Mouse (Mus musculus): ENCODE results near the gene Chst4. TPM values are rescaled to one million over a fixed set of nuclear protein-coding genes. Genes with fewer than 3 reads are reported as not detected.
"Not testable (repeated sequence)": the region's sequence is repeated elsewhere in the genome, so short reads cannot be mapped to it uniquely, and the experiment has no call there.

The Chst4 gene
- total and polyA plus RNA-seq, 3 experiments = not detected

DNA sequence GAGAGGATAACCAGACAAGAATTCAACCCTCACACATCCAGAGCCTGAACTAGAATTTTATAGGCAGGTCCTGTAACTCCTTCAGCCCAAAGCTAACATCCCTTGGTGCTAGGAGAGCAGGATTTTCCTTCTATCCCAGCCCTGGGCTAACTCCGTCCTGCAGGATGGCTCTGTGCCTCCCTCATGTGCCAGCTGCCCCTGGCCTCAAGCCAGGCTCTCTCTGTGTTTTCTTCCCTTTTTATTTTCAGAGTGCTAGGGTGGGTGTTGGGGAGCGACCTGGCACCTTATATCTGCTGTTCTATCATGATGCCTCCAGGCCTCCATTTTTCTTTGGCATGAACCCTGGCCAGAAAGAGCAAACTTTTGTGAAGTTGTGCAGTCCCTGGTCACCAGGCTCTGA, 3.4 kb downstream of the Chst4 start:
- TF ChIP-seq UBTF (IDR thresholded peaks at IDR 0.05; ENCODE audit: low read depth, low read length) (no peak), ZNF384 (IDR thresholded peaks at IDR 0.05; ENCODE audit: low read depth, low read length) (no peak), EP300 (IDR thresholded peaks at IDR 0.05; ENCODE audit: low read length) (no peak), USF2 (conservative IDR thresholded peaks at IDR 0.05; ENCODE audit: low read depth, low read length) (no peak), POLR2AphosphoS2 (IDR thresholded peaks at IDR 0.05; ENCODE audit: low read depth, low read length) (no peak), MAFK (IDR thresholded peaks at IDR 0.05; ENCODE audit: insufficient replicate concordance, low read length) (no peak), RAD21 (IDR thresholded peaks at IDR 0.05; ENCODE audit: low read depth, low read length) (no peak), TBP (conservative IDR thresholded peaks at IDR 0.05; ENCODE audit: low read depth, low read length) (no peak), IRF4 (IDR thresholded peaks at IDR 0.05; ENCODE audit: low read depth, low read length) (no peak), KAT2A (IDR thresholded peaks at IDR 0.05; ENCODE audit: insufficient replicate concordance, low read length) (no peak), GABPA (IDR thresholded peaks at IDR 0.05; ENCODE audit: insufficient replicate concordance, low read depth, low read length) (no peak), ETS1 (conservative IDR thresholded peaks at IDR 0.05; ENCODE audit: low read depth, low read length) (no peak), PAX5 (IDR thresholded peaks at IDR 0.05; ENCODE audit: low read length) (no peak)
- H3K4me3 ChIP-seq (replicated peaks in 1 of 3; ENCODE audit: low read depth in 2 of 3, low read length in 2 of 3, poor library complexity in 1 of 3) = no peak overlapping the region
- dilution Hi-C loops (cut with MboI; ENCODE audit: extremely low pct_ligation_motif_present, extremely low pct_unique_long_range_greater_than_20kb, low sequenced_read_pairs) = no loop called here
- H3K36me3 ChIP-seq (replicated peaks in 1 of 2; ENCODE audit: control insufficient read depth in 1 of 2, insufficient read depth in 1 of 2, low read length in 1 of 2) = no peaks in the 10 kb centered on the region
- H3K4me2 ChIP-seq (ENCODE audit: insufficient read depth, low read depth, poor library complexity, severe bottlenecking) = no peak overlapping the region
- H3K4me1 ChIP-seq (ENCODE audit: control insufficient read depth in 1 of 2, insufficient read depth in 2 of 2) = peaks cover 3 to 8% of the 10 kb centered on the region in 2 experiments; a peak in 1 of 4 replicates
- H3K27me3 ChIP-seq (replicated peaks) = peaks cover 1% of the 10 kb centered on the region
- H3K27ac ChIP-seq (ENCODE audit: insufficient read depth, low read depth) = no peak overlapping the region
- H3K9me3 ChIP-seq (replicated peaks; ENCODE audit: low read length) = no peaks in the 10 kb centered on the region
- in situ Hi-C loops (cut with MboI; ENCODE audit: low pct_ligation_motif_present, low pct_unique_long_range_greater_than_20kb, low sequenced_read_pairs) = no loop called here
- H3K9ac ChIP-seq (ENCODE audit: insufficient read depth, low read depth) = no peak overlapping the region
- no peaks in the 10 kb centered on the region for H3K79me2 ChIP-seq (replicated peaks; ENCODE audit: control insufficient read depth, extremely low read depth, insufficient read depth, poor library complexity, severe bottlenecking)
- no peak for DNase-seq (ENCODE audit: extremely low read depth)

DNA sequence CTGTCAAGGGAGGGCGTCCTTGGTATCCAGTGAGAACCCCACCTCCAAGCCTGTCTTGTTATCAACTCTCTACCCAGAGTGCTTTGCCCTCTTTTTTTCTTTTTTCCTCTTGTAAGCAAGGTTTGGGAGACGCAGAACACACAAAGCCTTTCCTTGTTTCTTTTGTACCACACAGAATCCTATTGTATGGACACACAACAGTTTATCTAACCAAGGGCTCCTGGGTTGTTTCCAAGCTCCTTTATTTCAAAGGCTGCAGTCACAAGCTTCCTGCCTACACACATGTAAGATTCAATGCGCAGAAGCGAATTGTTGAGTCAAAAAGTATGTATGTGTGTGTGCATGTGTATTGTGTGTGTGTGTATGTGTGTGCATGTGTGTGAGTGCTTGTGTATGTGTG, 5.2 kb downstream of the Chst4 start:
- H3K27ac ChIP-seq (ENCODE audit: insufficient read depth, low read depth) = no peak overlapping the region
- no peaks in the 10 kb centered on the region for H3K36me3 ChIP-seq (replicated peaks in 1 of 2; ENCODE audit: control insufficient read depth in 1 of 2, insufficient read depth in 1 of 2, low read length in 1 of 2)
- DNase-seq (ENCODE audit: extremely low read depth) = no peak
- no peak for TF ChIP-seq CHD1 (IDR thresholded peaks at IDR 0.05; ENCODE audit: low read depth, low read length)
- no peak for TF ChIP-seq JUN (IDR thresholded peaks at IDR 0.05; ENCODE audit: insufficient read depth, low read depth, low read length)
- H3K79me2 ChIP-seq (replicated peaks; ENCODE audit: control insufficient read depth, extremely low read depth, insufficient read depth, poor library complexity, severe bottlenecking) = no peaks in the 10 kb centered on the region
- no peaks in the 10 kb centered on the region for H3K9me3 ChIP-seq (replicated peaks; ENCODE audit: low read length)
- no peak overlapping the region for H3K4me3 ChIP-seq (replicated peaks in 1 of 3; ENCODE audit: low read depth in 2 of 3, low read length in 2 of 3, poor library complexity in 1 of 3)
- H3K4me1 ChIP-seq (ENCODE audit: control insufficient read depth in 1 of 2, insufficient read depth in 2 of 2) = peaks cover under 1 to 6% of the 10 kb centered on the region in 2 experiments; a peak in 1 of 4 replicates
- no peak overlapping the region for H3K4me2 ChIP-seq (ENCODE audit: insufficient read depth, low read depth, poor library complexity, severe bottlenecking)
- no peak overlapping the region for H3K9ac ChIP-seq (ENCODE audit: insufficient read depth, low read depth)
- dilution Hi-C loops (cut with MboI; ENCODE audit: extremely low pct_ligation_motif_present, extremely low pct_unique_long_range_greater_than_20kb, low sequenced_read_pairs) (no loop called here), in situ Hi-C loops (cut with MboI; ENCODE audit: low pct_ligation_motif_present, low pct_unique_long_range_greater_than_20kb, low sequenced_read_pairs) (no loop called here)
- peaks cover 1% of the 10 kb centered on the region for H3K27me3 ChIP-seq (replicated peaks)

DNA sequence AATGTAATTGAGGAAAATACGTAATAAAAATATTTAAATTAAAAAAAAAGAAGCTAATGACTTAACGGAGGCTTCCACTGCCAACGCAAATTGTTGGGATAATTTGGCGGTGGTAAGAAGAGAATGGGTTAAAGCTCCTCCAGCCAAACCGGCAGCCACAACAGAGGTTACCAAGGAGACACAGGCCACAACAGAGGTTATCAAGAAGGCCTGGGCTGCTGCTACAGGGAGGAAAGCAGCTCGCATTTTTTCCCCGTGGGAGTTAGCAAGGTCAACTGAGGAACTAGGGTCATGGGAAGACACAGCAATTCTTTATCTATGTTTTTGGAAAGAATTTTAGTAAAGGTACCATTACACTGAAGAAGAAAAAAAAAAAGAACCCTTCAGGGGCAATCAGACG, 5.8 kb downstream of the Chst4 start:
- H3K27me3 ChIP-seq (replicated peaks); H3K4me3 ChIP-seq (replicated peaks in 1 of 3; ENCODE audit: low read depth in 2 of 3, low read length in 2 of 3, poor library complexity in 1 of 3); in situ Hi-C loops (cut with MboI; ENCODE audit: low pct_ligation_motif_present, low pct_unique_long_range_greater_than_20kb, low sequenced_read_pairs); H3K79me2 ChIP-seq (replicated peaks; ENCODE audit: control insufficient read depth, extremely low read depth, insufficient read depth, poor library complexity, severe bottlenecking); H3K9ac ChIP-seq (ENCODE audit: insufficient read depth, low read depth); H3K27ac ChIP-seq (ENCODE audit: insufficient read depth, low read depth); H3K4me2 ChIP-seq (ENCODE audit: insufficient read depth, low read depth, poor library complexity, severe bottlenecking); H3K36me3 ChIP-seq (replicated peaks in 1 of 2; ENCODE audit: control insufficient read depth in 1 of 2, insufficient read depth in 1 of 2, low read length in 1 of 2); dilution Hi-C loops (cut with MboI; ENCODE audit: extremely low pct_ligation_motif_present, extremely low pct_unique_long_range_greater_than_20kb, low sequenced_read_pairs); H3K4me1 ChIP-seq (ENCODE audit: control insufficient read depth in 1 of 2, insufficient read depth in 2 of 2); DNase-seq (ENCODE audit: extremely low read depth); H3K9me3 ChIP-seq (replicated peaks; ENCODE audit: low read length): not testable (repeated sequence)
